Mouse (Mus musculus) central nervous system, embryonic 18 days (tissue): Measurements from ENCODE around the gene Ada. TPM values are rescaled to one million over a fixed set of nuclear protein-coding genes. Genes with fewer than 3 reads are reported as not detected.

Experiments
- polyA plus RNA-seq: library from polyadenylated mRNA; depleted of rRNA; stranded (reverse); fragments of >200 nt; gene quantifications from 2 replicates; pipeline ENCODE4 v1.2.3, GENCODE M21; 2012; rRNA removed

Gene Ada
- polyA plus RNA-seq = 4.0 and 4.4 TPM in 2 replicates

GRCm38 (mm10) chr2:163749647-163750611, at the start of gene Ada:
TSS of gene Ada (minus strand) at chr2:163750239.

Other genes starting within 250 kb of the Ada start
- gene Hnf4a, start 243.4 kb downstream of the Ada start, polyA plus RNA-seq = 0.03 TPM in 2 replicates
- gene Ttpal, start 147.9 kb downstream of the Ada start, polyA plus RNA-seq = 28.1 and 28.4 TPM in 2 replicates
- gene Serinc3, start 105.1 kb downstream of the Ada start, polyA plus RNA-seq = 101 and 104 TPM in 2 replicates
- 72.6 and 78.2 TPM in 2 replicates for gene Pkig, start 91.9 kb downstream of the Ada start, polyA plus RNA-seq
- gene Ccn5, start 70.6 kb upstream of the Ada start, polyA plus RNA-seq = 0.23 and 0.37 TPM in 2 replicates
- gene Kcnk15, start 103.4 kb upstream of the Ada start, polyA plus RNA-seq = 0.12 TPM in 1 of 2 replicates, not detected in the other
- gene Rims4, start 168.4 kb upstream of the Ada start, polyA plus RNA-seq = 12.1 and 13.0 TPM in 2 replicates
- gene Ywhab, start 244.7 kb upstream of the Ada start, polyA plus RNA-seq = 231 and 246 TPM in 2 replicates